Mouse (Mus musculus) heart, postnatal 0 days (tissue): ENCODE data around the gene Prss22. TPM values are rescaled to one million over a fixed set of nuclear protein-coding genes. Genes with fewer than 3 reads are reported as not detected.

Experiments used
- ATAC-seq: fragments of 200-750 bp; cut with Nextera tagmentation; 2 replicates; pipeline ENCODE4 v1.8.0; 2017; ENCODE audit warnings: low read depth, moderate number of reproducible peaks, moderate library complexity; ENCODE audit not compliant: insufficient read depth
- DNase-seq: peaks from one replicate; pipeline ENCODE4 v3.0.0-alpha.2; 2016; ENCODE audit warnings: low spot score
- H3K27ac ChIP-seq: fragments of 300-500 bp; sonication (generic); 2 replicates; pipeline ENCODE4 v1.5.1; 2014; ENCODE audit warnings: low read depth, mild to moderate bottlenecking
- H3K27me3 ChIP-seq: fragments of 300-500 bp; sonication (generic); 2 replicates; pipeline ENCODE4 v1.6.1; 2014; ENCODE audit warnings: low read length, mixed read lengths; ENCODE audit not compliant: control insufficient read depth, insufficient read depth
- H3K36me3 ChIP-seq: fragments of 300-500 bp; sonication (generic); replicated peaks from 2 replicates; pipeline ENCODE4 v1.6.1; 2014; ENCODE audit warnings: low read length, mixed read lengths; ENCODE audit not compliant: control insufficient read depth, insufficient read depth
- H3K4me1 ChIP-seq: fragments of 300-500 bp; sonication (generic); 2 replicates; pipeline ENCODE4 v1.6.1; 2014; ENCODE audit warnings: antibody characterized with exemption; ENCODE audit not compliant: control insufficient read depth, insufficient read depth
- H3K4me2 ChIP-seq: fragments of 300-500 bp; sonication (generic); 2 replicates; pipeline ENCODE4 v1.6.1; 2014; ENCODE audit warnings: low read depth, mild to moderate bottlenecking, low read length, moderate library complexity
- H3K4me3 ChIP-seq: fragments of 300-500 bp; sonication (generic); 2 replicates; pipeline ENCODE4 v1.5.1; 2014; ENCODE audit warnings: low read depth, low read length
- H3K9ac ChIP-seq: fragments of 300-500 bp; sonication (generic); replicated peaks from 2 replicates; pipeline ENCODE4 v1.6.1; 2014; ENCODE audit warnings: low read depth, low read length, mixed read lengths
- H3K9me3 ChIP-seq: fragments of 300-500 bp; sonication (generic); replicated peaks from 2 replicates; pipeline ENCODE4 v1.6.1; 2016; ENCODE audit warnings: low read length; ENCODE audit not compliant: control insufficient read depth
- CTCF ChIP-seq: IDR thresholded peaks from 2 replicates; pipeline ENCODE4 v1.5.1; 2016; ENCODE audit warnings: antibody characterized with exemption, control low read depth, low read depth
- EP300 ChIP-seq: IDR thresholded peaks from 2 replicates; pipeline ENCODE4 v1.6.1; 2016; ENCODE audit warnings: antibody characterized with exemption, low read depth
- WGBS: fragments of 180-500 bp; shearing (Covaris S2); extraction: QIAGEN DNeasy Blood & Tissue Kit; methylation state at CpG from one replicate; pipeline ENCODE4 v1.1.7; 2014; 5-methylcytosine and 5-hydroxymethylcytosine counted together
- polyA plus RNA-seq: library from polyadenylated mRNA; unstranded; fragments of >200 nt; fragmentation: Nextera tagmentation; extraction: Ambion mirVana; gene quantifications from 2 replicates; pipeline ENCODE4 v1.2.1, GENCODE M21; 2015
- total RNA-seq: library from RNA; depleted of rRNA; stranded (reverse); fragments of >200 nt; gene quantifications from 2 replicates; pipeline ENCODE4 v1.2.3, GENCODE M21; 2014; ENCODE audit warnings: low replicate concordance

Gene Prss22
- total and polyA plus RNA-seq, 2 experiments from 2014 or later, result 0.15 TPM; not detected in 1

- no peak for TF ChIP-seq CTCF
- TF ChIP-seq EP300, result no peak
- H3K27me3 ChIP-seq, result 0 out of 2 replicates have a peak, but pooled peaks cover 3% of the 10 kb centered on the region
- H3K4me1 ChIP-seq, result peaks cover 3% of the 10 kb centered on the region
- H3K9ac ChIP-seq, result no peak overlapping the region
- no peaks in the 10 kb centered on the region for H3K9me3 ChIP-seq
- H3K4me2 ChIP-seq, result no peak overlapping the region
- WGBS, result 75% methylated on average over 7 of the region's 7 CpGs
- H3K4me3 ChIP-seq, result no peak overlapping the region
- no peak overlapping the region for H3K27ac ChIP-seq
- H3K36me3 ChIP-seq, result no peaks in the 10 kb centered on the region
- no peak for ATAC-seq
- no peak for DNase-seq
Observed at GRCm38 (mm10) chr17:23994667-23995066, 3.2 kb downstream of the Prss22 start.

DNA sequence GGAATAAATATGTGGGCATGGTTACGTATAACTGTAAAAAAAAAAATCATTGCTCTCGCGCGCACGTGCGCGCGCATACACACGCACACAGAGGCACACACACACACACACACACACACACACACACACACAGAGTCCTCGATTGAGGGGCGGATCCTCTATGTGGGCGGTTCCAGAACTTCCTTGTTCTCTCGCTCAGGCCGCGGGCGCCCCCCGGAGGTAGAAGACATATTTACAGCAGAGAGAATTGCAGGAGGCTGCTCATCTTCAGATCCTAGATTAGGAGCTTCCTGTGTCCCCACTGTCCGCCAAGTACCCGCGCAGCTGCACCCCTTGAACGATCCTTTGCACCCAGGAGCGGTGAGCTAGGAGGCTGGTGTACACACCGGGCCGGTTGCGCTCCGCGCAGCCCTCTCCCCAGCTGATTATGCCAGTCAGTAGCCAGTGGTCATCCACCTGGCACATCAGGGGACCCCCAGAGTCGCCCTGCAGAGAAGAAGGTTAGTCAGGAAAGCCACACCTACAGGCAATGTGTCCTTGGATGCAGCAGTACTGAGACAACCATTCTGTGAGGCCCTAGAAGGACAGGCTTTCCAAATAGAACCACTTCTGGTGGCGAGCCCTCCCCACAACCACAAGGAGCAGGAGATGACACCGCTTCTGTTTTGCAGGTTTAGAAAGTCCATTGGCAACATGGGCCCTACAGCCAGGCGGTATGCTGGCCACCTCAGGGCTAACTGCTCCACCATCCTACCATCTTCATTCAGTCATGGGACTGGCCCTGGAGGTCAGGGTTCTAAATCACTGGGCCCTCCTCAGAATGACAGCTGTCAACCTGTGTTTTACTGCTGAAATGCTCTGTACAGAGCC is 4.1 kb downstream of the Prss22 start:
- no peaks in the 10 kb centered on the region for H3K4me1 ChIP-seq
- TF ChIP-seq CTCF, result peak; percentile 74
- TF ChIP-seq EP300, result no peak
- H3K4me2 ChIP-seq, result peak overlapping the region; percentile 40
- no peak overlapping the region for H3K9ac ChIP-seq
- DNase-seq, result peak; percentile 82
- 12% methylated on average over 31 of the region's 31 CpGs for WGBS
- peak; percentile 60; the same call in 1 of the 2 replicates for ATAC-seq
- no peaks in the 10 kb centered on the region for H3K36me3 ChIP-seq
- no peak overlapping the region for H3K4me3 ChIP-seq
- H3K9me3 ChIP-seq, result no peaks in the 10 kb centered on the region
- H3K27ac ChIP-seq, result no peak overlapping the region
- 0 out of 2 replicates have a peak, but pooled peaks cover 3% of the 10 kb centered on the region for H3K27me3 ChIP-seq

- TF ChIP-seq CTCF (no peak), EP300 (no peak)
- Histone ChIP-seq H3K9ac (no peak overlapping the region), H3K27ac (no peak overlapping the region), H3K36me3 (no peaks in the 10 kb centered on the region), H3K27me3 (0 out of 2 replicates have a peak, but pooled peaks cover 3% of the 10 kb centered on the region), H3K4me2 (peak overlapping the region; percentile 40), H3K9me3 (no peaks in the 10 kb centered on the region), H3K4me3 (no peak overlapping the region), H3K4me1 (no peaks in the 10 kb centered on the region)
- ATAC-seq (peak; percentile 22; the same call in 1 of the 2 replicates), DNase-seq (no peak)
- 75% methylated on average over 9 of the region's 9 CpGs for WGBS
Observed at GRCm38 (mm10) chr17:23992789-23993553, 4.9 kb downstream of the Prss22 start.

GRCm38 (mm10) chr17:23989802-23990201 is 8.1 kb downstream of the Prss22 start:
- TF ChIP-seq CTCF (no peak), EP300 (no peak)
- WGBS, result 17% methylated on average over 2 of the region's 2 CpGs
- no peaks in the 10 kb centered on the region for H3K9me3 ChIP-seq

DNA sequence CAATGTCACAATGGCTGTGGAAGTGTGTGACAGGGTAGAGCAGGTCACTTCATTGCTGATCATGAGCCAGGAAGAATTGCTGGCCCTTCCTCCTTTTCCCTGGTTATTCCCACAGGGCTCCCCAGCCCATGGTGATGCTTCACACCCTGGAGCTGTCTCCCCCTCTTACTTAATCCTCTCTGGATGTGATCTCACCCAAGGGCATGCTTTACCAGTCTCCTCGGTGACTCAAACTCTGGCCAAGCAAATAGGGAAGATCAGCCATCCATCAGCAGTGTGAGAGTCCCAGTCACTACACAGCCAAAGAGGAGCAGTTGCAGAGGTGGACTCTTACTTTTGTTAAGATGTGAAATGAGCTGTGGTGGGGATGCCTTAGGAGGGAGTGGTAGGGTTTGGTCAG is 12.9 kb downstream of the Prss22 start:
- no peak overlapping the region for H3K9ac ChIP-seq
- H3K4me2 ChIP-seq, result no peak overlapping the region
- no peak overlapping the region for H3K4me3 ChIP-seq
- DNase-seq, result no peak
- 59% methylated on average over 1 of the region's 1 CpGs for WGBS
- H3K4me1 ChIP-seq, result no peaks in the 10 kb centered on the region
- no peak overlapping the region for H3K27ac ChIP-seq
- no peaks in the 10 kb centered on the region for H3K36me3 ChIP-seq
- TF ChIP-seq CTCF (no peak), EP300 (no peak)
- H3K27me3 ChIP-seq, result no peaks in the 10 kb centered on the region
- no peak for ATAC-seq
- H3K9me3 ChIP-seq, result no peaks in the 10 kb centered on the region

More at GRCm38 (mm10) chr17:23989802-23990201, 8.1 kb downstream of the Prss22 start:
- no peak overlapping the region for H3K27ac ChIP-seq
- no peaks in the 10 kb centered on the region for H3K4me1 ChIP-seq
- ATAC-seq (no peak), DNase-seq (no peak)
- 0 out of 2 replicates have a peak, but pooled peaks cover 3% of the 10 kb centered on the region for H3K27me3 ChIP-seq
- H3K9ac ChIP-seq, result no peak overlapping the region
- no peak overlapping the region for H3K4me3 ChIP-seq
- H3K4me2 ChIP-seq, result no peak overlapping the region
- H3K36me3 ChIP-seq, result no peaks in the 10 kb centered on the region
